Mouse (Mus musculus) heart, postnatal 0 days (tissue): Measurements from ENCODE around the gene Uaca.

ENCODE experiments used
- CTCF ChIP-seq: IDR thresholded peaks from 2 replicates; pipeline ENCODE4 v1.5.1; 2016; ENCODE audit warnings: antibody characterized with exemption, control low read depth, low read depth
- EP300 ChIP-seq: IDR thresholded peaks from 2 replicates; pipeline ENCODE4 v1.6.1; 2016; ENCODE audit warnings: antibody characterized with exemption, low read depth

GRCm38 (mm10) chr9:60801746-60802145 lies 7.4 kb downstream of the Uaca start:
- TF ChIP-seq CTCF (no peak), EP300 (no peak)
